Mouse (Mus musculus) midbrain, embryonic 15.5 days (tissue): ENCODE results near the gene Pax2. TPM values are rescaled to one million over a fixed set of nuclear protein-coding genes. Genes with fewer than 3 reads are reported as not detected.
A peak's percentile ranks its signal among the peaks of the same experiment; 100 is the strongest.

Source experiments
- ATAC-seq: fragments of 200-750 bp; cut with Nextera tagmentation; replicated peaks from 2 replicates; pipeline ENCODE4 v1.8.0; 2017; ENCODE audit warnings: moderate TSS enrichment
- H3K27ac ChIP-seq: fragments of 300-500 bp; sonication (generic); 2 replicates; pipeline ENCODE4 v1.5.1; 2015; ENCODE audit warnings: mild to moderate bottlenecking, inconsistent platforms
- H3K27me3 ChIP-seq: fragments of 300-500 bp; sonication (generic); replicated peaks from 2 replicates; pipeline ENCODE4 v1.6.1; 2015; ENCODE audit warnings: inconsistent platforms
- H3K36me3 ChIP-seq: fragments of 300-500 bp; sonication (generic); replicated peaks from 2 replicates; pipeline ENCODE4 v1.6.1; 2015; ENCODE audit warnings: inconsistent platforms
- H3K4me1 ChIP-seq: fragments of 300-500 bp; sonication (generic); 2 replicates; pipeline ENCODE4 v1.6.1; 2015; ENCODE audit warnings: inconsistent platforms
- H3K4me2 ChIP-seq: fragments of 300-500 bp; sonication (generic); 2 replicates; pipeline ENCODE4 v1.6.1; 2015; ENCODE audit warnings: inconsistent platforms, mild to moderate bottlenecking, moderate library complexity
- H3K4me3 ChIP-seq: fragments of 300-500 bp; sonication (generic); 2 replicates; pipeline ENCODE4 v1.5.1; 2015; ENCODE audit warnings: mild to moderate bottlenecking, inconsistent platforms
- H3K9ac ChIP-seq: fragments of 300-500 bp; sonication (generic); 2 replicates; pipeline ENCODE4 v1.6.1; 2015; ENCODE audit warnings: mild to moderate bottlenecking, inconsistent platforms
- H3K9me3 ChIP-seq: fragments of 300-500 bp; sonication (generic); 2 replicates; pipeline ENCODE4 v1.6.1; 2016; ENCODE audit warnings: inconsistent platforms
- WGBS: fragments of 180-500 bp; shearing (Covaris S2); methylation state at CpG from one replicate; pipeline ENCODE4 v1.1.7; 2015; ENCODE audit warnings: mixed read lengths; 5-methylcytosine and 5-hydroxymethylcytosine counted together
- polyA plus RNA-seq: library from polyadenylated mRNA; unstranded; fragments of >200 nt; fragmentation: Nextera tagmentation; extraction: Ambion mirVana; gene quantifications from 2 replicates; pipeline ENCODE4 v1.2.1, GENCODE M21; 2015

Pax2 gene
- 0.68 TPM in 2 replicates for polyA plus RNA-seq

DNA sequence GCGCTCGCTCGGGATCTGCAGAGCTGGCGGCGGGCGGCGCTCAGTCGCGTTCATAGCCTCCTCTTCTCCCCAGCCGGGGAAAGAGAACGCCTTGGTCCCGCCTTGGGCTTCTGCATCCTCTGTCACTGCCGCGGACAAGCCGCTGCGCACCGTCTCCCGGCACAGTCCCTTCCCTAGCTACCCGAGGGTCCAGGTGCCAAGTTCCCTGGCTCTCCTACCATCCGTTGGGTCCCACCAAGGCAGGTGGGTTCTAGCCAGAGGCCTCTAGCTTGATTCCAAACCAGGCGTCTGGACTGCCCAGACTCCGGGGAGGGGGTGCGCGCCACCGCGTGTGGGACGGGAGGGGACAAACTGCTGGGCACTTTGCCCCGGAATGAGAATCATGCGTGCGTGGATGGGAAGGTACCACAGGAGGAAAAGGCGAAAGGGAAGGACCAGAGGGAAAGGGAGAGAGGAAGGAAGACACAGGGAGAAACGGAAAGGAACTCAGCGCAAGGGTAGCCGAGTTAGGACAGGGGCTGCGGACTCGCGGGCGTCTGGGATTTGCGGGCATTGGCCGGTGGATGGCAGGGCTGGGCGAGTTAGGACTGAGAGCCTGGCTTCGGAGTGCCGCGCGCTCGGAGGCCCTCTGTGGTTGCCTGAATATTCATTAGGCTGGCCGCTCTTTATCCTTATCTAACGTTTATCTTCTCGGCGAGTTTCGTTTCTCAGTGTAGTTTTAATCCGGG, at the start of gene Pax2:
TSS of gene Pax2 (plus strand) at position 353 of the 728 bp plus-strand sequence.
- Histone ChIP-seq H3K27me3 (peaks cover 77% of the 10 kb centered on the region), H3K9me3 (no peaks in the 10 kb centered on the region), H3K4me1 (peaks cover 47% of the 10 kb centered on the region), H3K27ac (no peak within 1 kb of the TSS), H3K36me3 (no peaks in the 10 kb centered on the region), H3K4me3 (peak within 1 kb of the TSS; percentile 24), H3K4me2 (peak within 1 kb of the TSS; percentile 45), H3K9ac (no peak within 1 kb of the TSS)
- ATAC-seq, result no peak
- under 1% methylated on average over 51 of the region's 52 CpGs for WGBS

DNA sequence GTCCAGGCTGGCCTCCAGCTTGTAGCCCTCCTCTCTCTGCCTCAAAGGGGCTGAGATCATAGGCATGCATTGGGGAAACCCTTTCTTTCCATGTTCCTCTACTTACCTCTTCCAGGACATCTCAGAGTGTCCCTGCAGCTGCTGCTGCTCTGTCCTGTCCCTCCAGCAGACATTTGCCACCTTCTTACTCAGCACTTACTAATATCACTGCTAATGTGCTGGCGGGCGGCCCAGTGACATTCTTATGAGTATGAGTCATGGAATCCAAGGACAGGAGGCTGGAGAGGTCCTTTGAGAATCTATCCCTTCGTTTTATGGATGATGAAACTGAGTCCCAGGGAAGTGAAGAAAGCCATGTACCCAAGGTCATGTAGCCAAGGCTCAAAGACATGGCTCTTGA, 47.0 kb upstream of the Pax2 start:
- WGBS, result 82% methylated on average over 3 of the region's 3 CpGs
- Histone ChIP-seq H3K27me3 (0 out of 2 replicates have a peak, but pooled peaks cover 6% of the 10 kb centered on the region), H3K4me3 (no peak overlapping the region), H3K4me1 (no peaks in the 10 kb centered on the region), H3K27ac (no peak overlapping the region), H3K36me3 (no peaks in the 10 kb centered on the region), H3K4me2 (no peak overlapping the region), H3K9ac (no peak overlapping the region), H3K9me3 (peaks cover 3% of the 10 kb centered on the region; the same call in 1 of the 2 replicates)
- ATAC-seq, result no peak

DNA sequence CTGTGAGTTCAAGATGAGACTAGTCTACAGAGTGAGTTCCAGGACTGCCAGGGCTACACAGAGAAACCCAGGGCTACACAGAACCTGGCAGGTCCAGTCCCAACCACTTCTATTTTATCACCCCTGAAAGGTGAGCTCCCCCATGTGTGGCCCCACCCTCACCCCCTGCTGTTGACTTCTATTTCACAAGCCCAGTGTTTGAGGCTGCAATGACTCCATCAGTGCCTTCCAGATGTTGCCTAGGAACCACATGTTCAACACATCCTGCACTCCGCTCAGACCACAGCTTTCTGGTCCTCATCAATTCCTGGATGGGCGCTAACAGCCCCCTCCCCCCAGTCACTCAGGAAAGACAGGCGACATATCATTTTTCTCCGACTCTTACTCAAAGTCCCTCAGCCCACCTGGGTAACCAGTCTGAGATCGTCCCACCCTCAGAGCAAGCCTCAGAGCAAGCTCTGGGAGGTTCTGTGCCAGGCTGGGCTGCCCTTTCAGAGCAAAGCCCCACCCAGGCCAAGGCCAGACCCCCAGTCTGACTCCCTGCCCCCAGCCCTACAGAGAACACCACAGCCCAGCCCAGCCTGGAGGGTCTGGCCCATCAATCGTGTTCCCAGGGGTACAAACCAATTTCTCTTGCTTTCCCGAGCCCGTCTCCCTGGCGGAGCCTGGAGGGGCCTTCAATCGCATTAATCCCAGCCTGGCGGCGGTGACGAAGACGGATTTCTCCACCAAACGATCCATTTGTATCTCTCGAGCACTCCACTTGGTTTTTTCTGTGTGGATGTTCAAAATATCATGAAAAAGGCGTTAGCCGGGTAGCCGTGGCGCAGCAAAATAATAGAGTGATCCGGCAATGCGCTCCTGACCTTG, 38.9 kb upstream of the Pax2 start:
- WGBS, result 57% methylated on average over 22 of the region's 22 CpGs
- peaks cover 48% of the 10 kb centered on the region for H3K27me3 ChIP-seq

DNA sequence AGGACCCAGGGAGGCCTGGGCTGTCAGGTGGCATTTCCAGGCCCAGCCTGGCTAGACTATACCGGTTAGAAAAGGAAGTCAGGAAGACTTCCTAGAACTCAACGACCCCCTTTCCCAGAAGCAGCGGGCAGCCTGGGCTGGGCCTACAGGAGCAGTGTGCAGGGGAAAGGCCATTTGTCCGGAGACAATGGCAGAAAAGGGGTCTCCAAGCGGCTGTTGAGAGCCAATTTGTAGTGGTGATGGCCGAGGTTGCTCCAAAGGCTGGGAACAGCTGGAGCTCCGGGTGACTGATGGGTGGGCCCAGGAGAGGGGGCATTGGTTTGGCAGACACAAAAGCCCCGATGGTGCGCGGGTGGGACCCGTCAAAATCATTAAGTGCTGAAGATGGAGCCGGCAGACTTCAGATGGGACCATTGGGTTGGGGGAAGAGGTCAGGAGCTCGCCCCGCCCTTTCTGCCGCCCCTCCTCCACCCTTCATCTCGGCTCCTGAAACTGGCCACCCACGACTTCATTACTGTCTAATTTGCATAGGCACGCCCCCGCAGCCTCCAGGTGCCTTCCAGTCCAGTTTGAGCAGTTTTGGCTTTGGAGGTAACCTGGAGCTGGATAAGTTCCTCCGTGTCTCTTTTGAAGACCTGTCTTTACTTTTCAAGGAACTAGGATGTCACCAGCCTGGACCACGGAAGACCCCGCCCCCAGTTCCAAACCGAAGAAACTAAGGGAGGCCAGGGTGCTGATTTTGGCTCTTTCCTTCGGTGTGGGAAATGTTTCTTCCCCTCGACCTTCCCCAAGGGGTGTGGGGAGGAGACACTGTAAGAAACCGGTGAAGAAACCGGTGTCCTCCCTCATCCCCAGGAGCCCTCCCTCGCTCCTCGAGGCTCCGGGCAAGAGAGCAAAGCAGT, 36.3 kb upstream of the Pax2 start:
- Histone ChIP-seq H3K27ac (no peak overlapping the region), H3K4me1 (peaks cover 21% of the 10 kb centered on the region), H3K9ac (peak overlapping the region; percentile 12), H3K9me3 (no peaks in the 10 kb centered on the region), H3K36me3 (no peaks in the 10 kb centered on the region), H3K4me2 (peak overlapping the region; percentile 85), H3K27me3 (peaks cover 67% of the 10 kb centered on the region), H3K4me3 (peak overlapping the region; percentile 40)
- ATAC-seq, result no peak
- WGBS, result 3% methylated on average over 30 of the region's 30 CpGs

More for the DNA sequence above, 38.9 kb upstream of the Pax2 start:
- Histone ChIP-seq H3K4me2 (no peak overlapping the region), H3K4me3 (no peak overlapping the region), H3K9ac (no peak overlapping the region), H3K27ac (no peak overlapping the region), H3K9me3 (peaks cover 3% of the 10 kb centered on the region; the same call in 1 of the 2 replicates), H3K36me3 (no peaks in the 10 kb centered on the region), H3K4me1 (peaks cover 12% of the 10 kb centered on the region)
- ATAC-seq, result no peak

DNA sequence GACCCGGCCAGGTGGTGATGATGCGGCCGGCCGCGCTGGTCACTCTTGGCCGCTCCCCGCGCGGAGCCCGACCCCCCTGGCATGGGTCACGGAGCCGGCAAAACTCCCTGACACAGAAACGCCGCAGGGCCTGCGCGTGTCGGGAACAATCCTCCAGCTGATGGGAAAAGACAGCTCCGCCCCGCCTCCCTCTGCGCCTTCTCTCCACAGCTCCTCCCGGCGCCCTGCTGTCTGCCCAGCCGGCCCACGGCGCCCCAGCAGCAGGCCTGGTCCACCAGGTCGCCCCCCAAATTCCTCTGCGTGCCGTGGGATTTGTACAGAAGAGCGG, 35.7 kb upstream of the Pax2 start:
- H3K27me3 ChIP-seq, result peaks cover 71% of the 10 kb centered on the region
- under 1% methylated on average over 28 of the region's 29 CpGs for WGBS
- no peak overlapping the region for H3K27ac ChIP-seq
- no peaks in the 10 kb centered on the region for H3K36me3 ChIP-seq
- ATAC-seq, result no peak
- peak overlapping the region; percentile 85 for H3K4me2 ChIP-seq
- peaks cover 21% of the 10 kb centered on the region for H3K4me1 ChIP-seq
- H3K9me3 ChIP-seq, result no peaks in the 10 kb centered on the region
- peak overlapping the region; percentile 12 for H3K9ac ChIP-seq
- peak overlapping the region; percentile 40 for H3K4me3 ChIP-seq

DNA sequence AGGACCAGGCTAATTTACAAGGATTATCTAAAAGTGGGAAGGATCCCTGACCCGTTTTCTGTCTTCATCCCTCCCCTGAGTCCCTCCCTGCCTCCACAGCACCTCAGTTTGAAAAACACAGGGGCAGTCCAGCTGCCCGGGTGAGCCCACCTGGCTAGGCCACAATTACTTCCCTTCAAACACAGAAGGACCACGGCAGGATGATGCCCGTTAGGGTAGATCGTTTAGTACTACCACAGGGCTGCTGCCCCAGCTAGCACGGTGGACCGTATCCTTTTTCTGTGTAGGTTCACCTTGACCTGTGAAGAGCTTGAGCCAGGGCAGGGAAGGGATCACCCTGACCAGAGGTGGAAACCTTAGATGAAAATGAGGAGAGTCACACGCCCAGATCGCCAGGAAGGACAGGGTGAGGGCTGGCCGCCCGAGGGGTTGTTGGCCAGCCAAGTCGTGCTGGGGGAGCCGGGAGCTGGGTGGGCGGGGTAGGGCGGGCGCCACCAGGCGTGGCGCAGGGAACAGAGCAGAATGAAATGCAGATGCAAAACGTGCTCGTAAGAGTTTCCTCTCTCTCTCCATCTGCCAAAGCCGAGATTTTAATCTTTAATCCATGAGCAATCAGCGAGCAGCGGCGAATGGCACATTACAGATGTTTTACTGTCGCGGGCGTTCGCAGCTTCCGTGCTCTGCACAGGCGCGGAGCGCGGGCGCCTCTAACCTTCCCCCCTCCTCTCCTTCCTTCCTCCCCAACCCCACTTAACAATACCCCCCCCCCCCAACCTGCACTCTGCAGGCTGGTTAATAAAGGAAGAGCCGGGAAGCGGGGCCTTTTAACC, 32.0 kb upstream of the Pax2 start:
- Histone ChIP-seq H3K27ac (no peak overlapping the region), H3K36me3 (no peaks in the 10 kb centered on the region), H3K9me3 (no peaks in the 10 kb centered on the region), H3K4me2 (peak overlapping the region; percentile 50), H3K9ac (peak overlapping the region; percentile 15; the same call in 1 of the 2 replicates), H3K27me3 (peaks cover 75% of the 10 kb centered on the region), H3K4me3 (peak overlapping the region; percentile 26), H3K4me1 (peaks cover 28% of the 10 kb centered on the region)
- no peak for ATAC-seq
- 1% methylated on average over 36 of the region's 36 CpGs for WGBS

DNA sequence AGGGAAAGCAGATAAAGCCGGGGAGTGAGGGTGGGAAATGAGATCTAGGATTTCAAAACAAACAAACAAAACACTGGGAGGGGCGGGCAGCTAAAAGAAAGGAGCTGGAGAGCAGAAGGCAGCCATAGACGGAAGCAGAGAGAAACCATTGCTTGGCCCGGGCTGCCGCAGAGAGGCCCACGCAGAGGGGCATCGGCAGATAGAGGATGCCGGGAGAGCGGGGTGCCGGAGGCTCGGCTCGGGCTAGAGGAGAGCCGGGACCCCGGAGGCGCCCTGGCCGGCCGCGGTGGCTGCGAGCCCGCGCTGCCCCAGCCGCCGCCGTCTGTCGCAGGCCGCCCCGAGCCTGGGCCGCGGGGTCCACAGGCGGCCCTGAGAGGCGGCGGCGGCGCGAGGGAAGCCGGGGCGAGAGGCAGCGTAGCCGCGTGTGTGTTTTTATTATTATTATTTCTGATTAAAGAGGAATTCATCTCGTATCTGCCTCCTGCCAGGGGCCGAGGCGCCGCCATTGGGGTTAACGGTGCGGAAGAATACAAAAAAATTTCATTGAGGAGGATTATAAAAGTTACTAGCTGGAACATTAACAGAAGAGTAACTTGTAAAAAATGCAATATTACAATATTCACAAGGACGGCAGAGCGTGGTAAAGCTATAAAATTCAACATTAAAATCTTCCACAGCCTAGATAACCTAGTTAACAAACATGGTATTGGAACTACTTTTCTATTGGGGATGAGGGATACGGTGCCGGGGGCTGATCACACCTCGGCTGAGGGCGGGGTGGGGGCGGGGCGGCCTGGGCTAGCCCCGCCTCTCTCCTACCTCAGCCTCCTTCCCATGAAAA, 29.7 kb upstream of the Pax2 start:
- Histone ChIP-seq H3K9ac (peak overlapping the region; percentile 62), H3K4me3 (peak overlapping the region; percentile 44), H3K4me2 (peak overlapping the region; percentile 75), H3K27me3 (peaks cover 70% of the 10 kb centered on the region), H3K4me1 (peaks cover 16% of the 10 kb centered on the region), H3K9me3 (no peaks in the 10 kb centered on the region), H3K36me3 (no peaks in the 10 kb centered on the region), H3K27ac (peak overlapping the region; percentile 19; the same call in 1 of the 2 replicates)
- peak; percentile 78 for ATAC-seq
- WGBS, result under 1% methylated on average over 54 of the region's 55 CpGs

DNA sequence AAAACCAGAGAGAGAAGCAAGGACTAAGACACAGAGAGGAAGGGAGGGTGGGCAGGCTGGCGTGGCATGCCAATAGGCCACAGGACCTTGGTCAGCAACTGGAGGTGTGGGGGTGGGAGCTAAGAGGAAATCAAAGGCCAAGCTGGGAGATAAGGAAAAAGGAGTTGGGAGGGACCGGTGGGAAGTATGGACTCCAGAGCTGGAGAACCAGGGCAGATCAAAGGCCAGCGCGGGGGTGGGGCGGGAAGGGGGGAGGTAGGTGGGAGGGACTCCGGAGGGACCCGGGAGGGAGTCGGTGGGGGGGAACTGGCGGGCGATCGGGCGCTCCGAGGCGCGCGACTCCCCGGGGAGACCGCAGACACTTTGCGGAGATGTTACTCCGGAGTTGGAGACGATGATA, 21.7 kb upstream of the Pax2 start:
- H3K4me2 ChIP-seq, result peak overlapping the region; percentile 51
- WGBS, result under 1% methylated on average over 21 of the region's 21 CpGs
- H3K9me3 ChIP-seq, result no peaks in the 10 kb centered on the region
- H3K9ac ChIP-seq, result no peak overlapping the region
- ATAC-seq, result no peak
- peak overlapping the region; percentile 28 for H3K4me3 ChIP-seq
- no peak overlapping the region for H3K27ac ChIP-seq
- H3K27me3 ChIP-seq, result peaks cover 92% of the 10 kb centered on the region
- H3K4me1 ChIP-seq, result peaks cover 12% of the 10 kb centered on the region
- H3K36me3 ChIP-seq, result no peaks in the 10 kb centered on the region

DNA sequence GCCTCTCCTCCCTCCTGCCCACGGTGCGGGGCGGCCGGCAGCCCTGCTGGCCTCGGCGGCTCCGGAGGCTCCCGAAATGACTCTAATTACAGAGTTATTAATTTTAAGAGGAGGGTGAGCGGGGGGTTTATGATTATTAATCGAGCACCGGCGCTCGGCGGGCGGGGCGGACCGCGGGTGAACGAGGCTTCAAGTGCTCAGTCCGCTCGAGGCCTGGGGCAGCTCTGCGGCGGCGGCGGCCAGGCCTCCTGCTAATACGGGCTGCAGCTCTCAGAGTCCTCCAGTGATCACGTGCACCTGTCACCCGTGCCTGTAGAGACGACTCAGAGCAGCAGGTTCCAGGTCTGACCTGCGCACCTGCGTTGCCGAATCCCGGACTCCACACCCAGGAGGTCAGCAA, 21.2 kb upstream of the Pax2 start:
- H3K9ac ChIP-seq, result no peak overlapping the region
- H3K4me1 ChIP-seq, result peaks cover 12% of the 10 kb centered on the region
- 1% methylated on average over 33 of the region's 33 CpGs for WGBS
- H3K27me3 ChIP-seq, result peaks cover 94% of the 10 kb centered on the region
- no peaks in the 10 kb centered on the region for H3K9me3 ChIP-seq
- ATAC-seq, result no peak
- no peak overlapping the region for H3K27ac ChIP-seq
- H3K4me3 ChIP-seq, result peak overlapping the region; percentile 28
- peak overlapping the region; percentile 51 for H3K4me2 ChIP-seq
- H3K36me3 ChIP-seq, result no peaks in the 10 kb centered on the region

DNA sequence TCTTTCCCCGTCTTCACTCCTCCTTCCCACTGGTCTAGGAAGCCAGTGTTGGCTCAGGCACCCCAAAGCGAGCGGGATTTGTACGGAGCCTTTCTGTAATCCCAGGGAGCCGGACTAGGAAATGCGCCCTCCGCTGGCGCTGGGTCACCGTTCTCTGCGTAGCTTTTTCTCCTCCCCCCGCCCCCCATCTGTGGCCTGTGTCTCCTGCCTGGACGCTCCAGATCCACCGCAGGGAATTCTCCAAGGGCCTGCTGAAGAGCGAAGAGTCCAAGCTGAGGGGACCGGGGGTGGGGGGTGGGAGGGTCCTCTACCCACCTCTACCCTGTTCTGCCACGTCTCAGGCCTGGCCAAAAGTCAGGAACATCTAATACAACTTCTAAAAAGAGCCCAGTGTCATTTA, 15.5 kb upstream of the Pax2 start:
- Histone ChIP-seq H3K27ac (no peak overlapping the region), H3K4me1 (peaks cover 12% of the 10 kb centered on the region), H3K9me3 (no peaks in the 10 kb centered on the region), H3K4me3 (no peak overlapping the region), H3K9ac (no peak overlapping the region), H3K4me2 (no peak overlapping the region), H3K27me3 (peaks cover 93% of the 10 kb centered on the region), H3K36me3 (no peaks in the 10 kb centered on the region)
- no peak for ATAC-seq
- WGBS, result under 1% methylated on average over 16 of the region's 16 CpGs
